Mouse (Mus musculus) cerebellum, adult 9-11 months (tissue): ENCODE results near the gene Parva.

ENCODE experiments used
- DNase-seq: peaks from one replicate; pipeline ENCODE4 v3.0.0; 2022

Gene Parva

DNA sequence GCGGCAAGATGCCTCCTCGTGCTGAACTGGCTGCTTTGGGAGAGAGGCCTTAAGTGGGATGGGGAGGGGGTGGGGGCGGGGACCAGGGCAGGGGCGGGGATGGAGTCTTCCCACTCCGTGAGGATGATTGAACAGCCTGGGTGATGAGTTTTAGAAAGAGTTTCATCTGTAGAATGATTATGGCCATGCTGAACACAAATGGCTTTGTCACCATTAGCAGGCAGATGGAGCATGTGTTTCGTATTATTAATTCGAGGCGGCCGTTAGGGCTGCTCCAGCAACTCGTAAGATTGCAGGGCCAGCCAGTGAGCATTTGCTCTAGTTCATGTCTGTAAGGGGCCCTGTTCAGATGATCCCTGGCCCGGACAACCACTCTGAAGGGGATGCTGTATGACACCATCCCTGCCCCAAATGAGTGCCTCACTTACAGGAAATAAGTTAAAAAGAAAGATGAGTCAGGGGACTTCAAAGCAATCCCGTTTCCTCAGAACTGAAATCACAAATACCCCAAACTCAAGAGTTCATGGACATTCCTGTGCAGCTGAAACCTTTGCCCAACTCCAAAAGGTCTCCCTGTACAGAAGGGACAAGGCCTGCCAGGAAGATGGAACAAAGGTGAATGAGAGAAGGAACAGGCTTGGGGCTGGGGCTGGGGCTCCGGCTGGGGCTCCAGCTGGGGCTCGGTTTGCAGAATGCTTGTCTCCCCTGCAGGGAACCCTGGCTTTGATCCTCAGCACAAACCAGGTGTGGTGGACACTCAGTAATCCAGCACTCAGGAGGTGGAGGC lies 46.5 kb downstream of the Parva start:
- no peak for DNase-seq

DNA sequence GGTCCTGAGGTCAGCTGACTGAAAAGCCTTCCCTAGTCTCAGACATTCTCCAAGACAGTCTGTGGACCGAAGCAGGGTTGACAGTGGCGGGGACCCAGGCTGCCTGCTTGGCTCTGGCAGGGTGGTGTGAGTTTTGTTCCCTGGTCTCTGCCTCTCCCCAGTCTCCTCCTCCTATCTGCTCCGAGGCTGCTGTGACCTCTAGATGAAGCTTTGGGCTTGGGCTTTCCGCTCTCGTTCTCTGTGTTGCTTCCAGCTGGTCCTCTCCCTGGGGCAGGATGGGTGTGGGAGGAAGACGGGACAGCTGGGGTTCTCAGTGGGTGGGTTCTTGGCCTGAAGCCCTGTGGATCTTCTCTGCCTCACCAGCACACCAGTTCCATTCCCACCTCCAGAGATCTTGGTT lies 51.8 kb downstream of the Parva start:
- peak; percentile 74 for DNase-seq

DNA sequence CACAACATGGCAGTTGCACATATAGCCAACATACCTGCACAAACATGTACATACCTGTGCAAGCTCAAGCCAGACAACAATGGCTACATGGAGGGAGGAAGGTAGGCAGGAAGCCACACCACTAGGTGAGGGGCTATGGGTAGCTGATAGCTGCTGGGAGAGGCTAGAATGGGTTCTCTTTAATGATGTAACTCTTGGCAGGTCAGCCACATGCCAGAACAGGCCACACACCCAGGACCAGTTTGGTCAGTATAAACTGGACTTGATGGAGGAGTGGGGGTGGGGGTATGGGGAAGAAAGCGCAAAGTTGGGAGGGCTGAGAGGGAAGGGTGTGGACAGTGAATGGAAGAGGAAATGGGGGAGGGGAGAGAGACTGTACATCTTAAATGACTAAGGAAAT lies 53.7 kb downstream of the Parva start:
- DNase-seq, result no peak

DNA sequence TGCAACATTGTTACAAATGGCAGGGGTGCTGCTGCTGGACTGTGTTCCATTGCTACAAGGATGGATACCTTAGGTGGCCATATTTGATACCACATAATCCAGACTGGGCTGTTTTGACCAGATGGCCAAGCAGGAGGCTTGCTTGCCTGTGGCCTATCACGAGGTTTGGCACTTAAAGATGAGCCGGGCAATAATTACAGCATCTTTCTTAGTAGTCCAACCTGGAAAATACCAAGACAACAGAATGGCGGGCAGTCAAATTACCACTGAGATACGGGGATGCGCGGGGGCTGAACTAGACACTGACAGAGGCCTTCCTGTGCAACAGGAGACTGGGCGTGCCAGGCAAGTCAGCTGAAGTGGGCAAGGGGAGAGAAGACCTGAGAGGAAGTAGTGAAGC lies 55.3 kb downstream of the Parva start:
- DNase-seq, result peak; percentile 71

DNA sequence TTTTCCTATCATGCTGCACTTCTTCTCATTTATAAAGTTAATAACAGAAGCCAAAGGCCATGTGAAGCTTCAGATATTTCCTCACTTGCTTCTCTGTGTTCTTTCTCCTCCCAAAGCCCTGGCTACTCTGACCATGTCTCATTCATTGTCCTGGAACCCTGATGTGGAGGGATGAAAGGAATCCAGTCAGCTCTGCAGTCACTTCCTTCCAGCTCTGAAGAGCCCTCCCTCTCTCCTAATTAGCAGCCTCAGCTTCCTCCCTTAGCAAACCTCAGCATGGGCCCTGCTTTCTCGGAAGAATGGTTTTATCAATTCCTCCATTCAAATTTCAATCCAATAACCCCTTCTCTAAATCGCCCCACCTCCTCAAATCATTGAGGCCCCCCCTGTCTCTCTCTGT lies 56.1 kb downstream of the Parva start:
- DNase-seq, result no peak

DNA sequence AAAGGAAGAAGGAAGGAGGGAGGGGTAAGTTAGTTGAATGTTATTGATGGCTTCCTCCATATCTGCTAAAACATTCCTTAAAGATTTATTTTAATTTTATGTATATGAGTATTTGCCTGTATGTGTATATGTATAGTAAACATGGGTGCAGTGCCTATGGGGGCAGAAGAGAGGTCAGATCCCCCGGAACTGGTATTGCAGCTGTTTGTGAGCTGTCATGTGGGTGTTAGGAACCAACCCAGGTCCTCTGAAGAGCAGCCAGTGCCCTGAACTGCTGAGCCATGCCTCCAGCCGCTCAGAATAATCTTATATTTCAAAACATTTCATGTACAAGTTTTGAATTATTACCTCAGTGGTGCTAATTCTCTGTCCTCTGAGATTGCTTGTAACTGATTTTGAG lies 63.5 kb downstream of the Parva start:
- no peak for DNase-seq

DNA sequence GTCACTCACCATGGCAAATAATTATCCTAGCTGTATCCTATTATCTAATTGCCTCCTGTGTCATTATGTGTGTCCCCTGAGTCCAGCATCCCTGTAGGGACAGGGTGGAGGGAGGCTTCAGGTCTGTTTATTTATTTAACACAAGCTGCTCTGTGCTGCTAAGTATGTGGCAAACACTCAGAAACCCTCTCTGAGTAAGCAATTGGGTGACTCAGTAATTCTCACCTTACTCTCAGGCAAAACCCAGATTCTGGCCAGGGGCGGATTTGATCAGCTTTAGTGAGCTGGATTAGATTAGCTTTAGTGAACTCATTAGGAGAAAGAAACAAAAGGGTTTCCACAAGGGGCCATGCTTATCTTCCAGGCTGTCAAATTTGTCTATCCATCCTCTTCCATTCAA lies 64.4 kb downstream of the Parva start:
- DNase-seq, result no peak

DNA sequence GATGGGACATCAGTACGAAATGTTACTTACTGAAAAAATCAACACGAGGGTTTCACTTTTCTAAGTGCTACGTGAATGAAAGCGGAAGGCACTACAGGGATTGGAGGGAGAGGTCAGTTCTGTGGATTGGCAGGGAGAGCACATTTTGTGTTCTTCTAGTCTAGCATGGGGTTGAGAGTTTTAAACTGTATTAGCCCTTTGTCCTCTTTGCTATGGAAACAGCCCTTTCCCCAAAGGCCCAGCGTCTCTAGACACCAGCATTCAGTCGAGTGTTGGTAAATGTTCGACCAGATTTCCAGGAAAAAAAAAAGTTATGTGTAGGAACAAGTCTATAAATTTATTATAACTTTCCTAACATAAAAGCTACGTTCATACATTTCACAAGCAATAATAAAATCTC lies 68.6 kb downstream of the Parva start:
- no peak for DNase-seq

DNA sequence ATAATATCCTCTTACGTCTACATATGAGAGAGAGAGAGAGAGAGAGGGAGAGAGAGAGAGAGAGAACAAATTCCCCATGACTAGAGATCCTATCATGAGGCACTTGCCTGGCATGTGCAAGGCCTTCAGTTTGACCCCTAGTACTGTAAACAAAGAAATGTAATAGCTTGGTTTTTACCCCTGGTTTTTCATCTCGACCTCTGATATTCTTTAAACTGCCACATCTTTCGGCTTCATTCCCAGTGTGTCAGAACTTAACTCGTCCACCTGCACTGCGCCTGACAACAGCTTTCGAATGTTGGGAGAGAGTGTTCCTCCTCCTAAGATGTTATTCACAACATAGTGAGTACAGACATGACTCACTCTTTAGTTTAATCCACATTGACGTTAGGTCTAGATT lies 69.6 kb downstream of the Parva start:
- DNase-seq, result no peak

- no peak for DNase-seq
These were observed 71.4 kb downstream of the Parva start for GRCm38 (mm10) chr7:112498591-112499301.

GRCm38 (mm10) chr7:112499453-112500133 lies 72.3 kb downstream of the Parva start:
- no peak for DNase-seq

- DNase-seq, result no peak
These were observed 72.8 kb downstream of the Parva start for GRCm38 (mm10) chr7:112500134-112500490.

GRCm38 (mm10) chr7:112502050-112502809 lies 74.9 kb downstream of the Parva start:
- no peak for DNase-seq

DNA sequence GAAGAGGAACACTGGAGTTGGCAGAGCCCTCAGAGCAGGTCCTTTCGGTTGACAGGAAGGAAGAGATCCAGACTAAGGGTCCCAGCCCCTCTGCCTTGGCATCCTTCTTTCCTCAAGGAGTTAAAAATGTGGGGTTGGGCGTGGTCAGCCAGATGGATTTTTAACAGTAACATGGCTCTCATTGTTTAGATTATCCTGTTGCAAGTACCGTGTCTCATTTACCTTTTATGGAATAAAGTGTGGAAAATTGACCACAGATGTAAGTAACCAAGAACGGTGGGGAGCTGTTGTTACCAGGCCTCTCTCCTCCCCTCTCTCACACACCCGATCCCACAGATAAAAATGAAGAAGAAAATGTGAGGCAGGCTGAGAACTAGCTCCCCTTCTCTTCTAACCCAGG lies 75.5 kb downstream of the Parva start:
- DNase-seq, result no peak

- DNase-seq, result no peak
These were observed 76.1 kb downstream of the Parva start for GRCm38 (mm10) chr7:112503448-112503847.

- DNase-seq, result no peak
These were observed 76.6 kb downstream of the Parva start for GRCm38 (mm10) chr7:112503917-112504316.

DNA sequence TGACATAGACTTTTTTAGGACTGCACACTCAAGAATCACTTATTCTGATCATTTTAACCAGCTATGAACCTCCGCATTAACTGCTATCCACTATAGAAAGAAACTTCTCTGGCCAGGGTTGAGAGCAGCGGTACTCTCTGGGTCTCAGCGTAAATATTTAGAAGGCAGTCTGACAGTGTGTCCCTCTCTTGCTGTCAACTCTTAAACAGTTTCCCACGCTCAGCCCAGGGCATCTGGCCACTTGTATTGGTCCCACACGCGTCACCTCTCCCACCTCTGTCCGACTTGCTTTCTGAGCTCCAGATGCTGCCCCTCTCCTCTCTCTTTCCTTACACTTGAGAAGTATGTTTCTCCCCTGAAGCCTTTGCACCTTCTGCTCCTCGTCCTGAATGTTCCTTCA lies 81.8 kb downstream of the Parva start:
- DNase-seq, result no peak

- no peak for DNase-seq
These were observed 83.2 kb downstream of the Parva start for GRCm38 (mm10) chr7:112510336-112511048.

- no peak for DNase-seq
These were observed 84.0 kb downstream of the Parva start for GRCm38 (mm10) chr7:112511309-112511708.

- DNase-seq, result no peak
These were observed 85.0 kb downstream of the Parva start for GRCm38 (mm10) chr7:112512257-112512656.

GRCm38 (mm10) chr7:112512895-112513294 lies 85.6 kb downstream of the Parva start:
- no peak for DNase-seq

DNA sequence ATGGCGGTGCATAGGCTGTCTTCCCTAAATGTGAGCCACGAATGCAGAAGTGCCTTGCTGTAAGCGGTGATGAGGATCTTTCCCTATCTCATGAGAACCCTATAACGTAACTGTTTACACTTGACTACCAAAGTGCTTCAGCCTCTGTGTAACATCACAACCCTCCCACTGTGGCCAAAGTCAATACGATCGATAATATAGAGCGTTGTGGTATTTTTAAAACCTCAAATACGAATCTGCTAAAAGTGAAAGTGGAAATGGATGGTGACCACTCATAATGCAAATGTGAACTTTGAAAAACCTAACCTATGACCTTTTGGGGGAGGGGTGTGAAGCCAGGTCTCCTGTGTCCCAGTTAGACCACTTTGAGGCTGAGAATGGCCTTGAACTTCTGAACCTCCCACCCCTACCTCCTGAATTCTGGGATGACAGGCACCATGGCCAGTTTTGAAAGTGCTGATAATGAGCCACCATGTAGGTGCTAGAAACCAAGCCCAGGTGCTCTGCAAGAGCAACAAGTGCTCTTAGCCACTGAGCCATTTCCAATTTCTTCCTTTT lies 87.4 kb downstream of the Parva start:
- no peak for DNase-seq
